Mouse (Mus musculus) lung, postnatal 0 days (tissue): ENCODE measurements around the gene Nptx1. TPM values are rescaled to one million over a fixed set of nuclear protein-coding genes. Genes with fewer than 3 reads are reported as not detected.

Source experiments
- ATAC-seq: fragments of 200-750 bp; cut with Nextera tagmentation; 2 replicates; pipeline ENCODE4 v1.8.0; 2017; ENCODE audit warnings: moderate library complexity
- DNase-seq: peaks from one replicate; pipeline ENCODE4 v3.0.0-alpha.2; 2016; ENCODE audit warnings: low spot score
- H3K27ac ChIP-seq: fragments of 300-500 bp; sonication (generic); 2 replicates; pipeline ENCODE4 v1.5.1; 2014; ENCODE audit warnings: antibody characterized with exemption, mild to moderate bottlenecking, low read length, mixed read lengths
- H3K27me3 ChIP-seq: fragments of 300-500 bp; sonication (generic); replicated peaks from 2 replicates; pipeline ENCODE4 v1.6.1; 2014; ENCODE audit warnings: low read length, mixed read lengths; ENCODE audit not compliant: insufficient read depth
- H3K36me3 ChIP-seq: fragments of 300-500 bp; sonication (generic); 2 replicates; pipeline ENCODE4 v1.6.1; 2014; ENCODE audit warnings: low read length, mixed read lengths; ENCODE audit not compliant: insufficient read depth
- H3K4me1 ChIP-seq: fragments of 300-500 bp; sonication (generic); 2 replicates; pipeline ENCODE4 v1.6.1; 2014; ENCODE audit warnings: antibody characterized with exemption, low read depth, low read length, mixed read lengths; ENCODE audit not compliant: insufficient read depth
- H3K4me2 ChIP-seq: fragments of 300-500 bp; sonication (generic); replicated peaks from 2 replicates; pipeline ENCODE4 v1.6.1; 2014; ENCODE audit warnings: low read depth, mild to moderate bottlenecking, low read length, moderate library complexity, mixed read lengths
- H3K4me3 ChIP-seq: fragments of 300-500 bp; sonication (generic); 2 replicates; pipeline ENCODE4 v1.5.1; 2014; ENCODE audit warnings: low read depth, low read length
- H3K9ac ChIP-seq: fragments of 300-500 bp; sonication (generic); replicated peaks from 2 replicates; pipeline ENCODE4 v1.6.1; 2014; ENCODE audit warnings: low read depth, mild to moderate bottlenecking
- H3K9me3 ChIP-seq: fragments of 300-500 bp; sonication (generic); 2 replicates; pipeline ENCODE4 v1.6.1; 2016; ENCODE audit warnings: low read length, mixed read lengths
- CTCF ChIP-seq: IDR thresholded peaks from 2 replicates; pipeline ENCODE4 v1.5.1; 2016; ENCODE audit warnings: antibody characterized with exemption, mild to moderate bottlenecking
- EP300 ChIP-seq: IDR thresholded peaks from 2 replicates; pipeline ENCODE4 v1.6.1; 2016; ENCODE audit warnings: antibody characterized with exemption, mild to moderate bottlenecking, control low read depth
- WGBS: fragments of 180-500 bp; shearing (Covaris S2); extraction: QIAGEN DNeasy Blood & Tissue Kit; methylation state at CpG from one replicate; pipeline ENCODE4 v1.1.7; 2014; 5-methylcytosine and 5-hydroxymethylcytosine counted together
- polyA plus RNA-seq: library from polyadenylated mRNA; unstranded; fragments of >200 nt; fragmentation: Nextera tagmentation; extraction: Ambion mirVana; gene quantifications from 2 replicates; pipeline ENCODE4 v1.2.1, GENCODE M21; 2015

The Nptx1 gene
- polyA plus RNA-seq, 1 experiment from 2014 or later, result 1.7 TPM

DNA sequence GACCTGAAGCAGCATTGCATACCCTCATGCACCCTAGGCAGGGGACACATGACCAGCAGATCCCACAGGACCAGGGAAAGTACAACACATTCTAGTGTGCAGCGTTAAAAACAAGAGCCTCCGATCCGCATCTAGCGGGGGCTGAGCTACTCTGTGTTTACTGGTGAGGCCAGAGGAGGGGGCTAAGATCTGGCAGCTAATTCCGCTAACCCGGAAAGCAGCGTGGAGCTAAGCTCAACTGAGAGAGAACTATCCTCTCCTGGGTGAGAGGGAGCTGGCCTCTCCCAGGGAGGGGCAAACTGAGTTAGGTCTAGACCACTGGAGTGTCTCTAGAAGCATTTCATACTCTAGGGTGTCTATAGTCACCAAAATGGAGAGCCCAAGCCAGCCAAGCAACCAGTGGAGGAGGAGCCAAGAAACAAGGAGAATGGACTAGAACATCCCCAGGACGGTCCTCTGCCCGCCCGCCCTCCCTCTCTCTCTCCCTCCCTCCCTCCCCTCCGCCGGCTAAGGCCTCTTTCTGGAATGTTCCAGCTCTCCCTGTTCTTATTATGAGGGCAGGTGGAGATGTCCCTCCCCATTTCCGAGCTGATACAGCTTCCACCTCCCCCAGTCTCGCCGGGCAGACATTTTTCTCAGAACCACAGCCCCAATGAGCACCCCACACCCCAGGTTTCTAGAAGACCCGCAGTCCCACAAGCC, 3.6 kb downstream of the Nptx1 start:
- WGBS, result 47% methylated on average over 15 of the region's 16 CpGs
- no peak overlapping the region for H3K4me2 ChIP-seq
- H3K4me3 ChIP-seq, result no peak overlapping the region
- no peak for TF ChIP-seq CTCF
- no peak for TF ChIP-seq EP300
- H3K27ac ChIP-seq, result no peak overlapping the region
- no peaks in the 10 kb centered on the region for H3K36me3 ChIP-seq
- ATAC-seq (no peak), DNase-seq (no peak)
- peaks cover 40% of the 10 kb centered on the region for H3K27me3 ChIP-seq
- no peaks in the 10 kb centered on the region for H3K9me3 ChIP-seq
- H3K4me1 ChIP-seq, result peaks cover 22% of the 10 kb centered on the region
- H3K9ac ChIP-seq, result no peak overlapping the region

DNA sequence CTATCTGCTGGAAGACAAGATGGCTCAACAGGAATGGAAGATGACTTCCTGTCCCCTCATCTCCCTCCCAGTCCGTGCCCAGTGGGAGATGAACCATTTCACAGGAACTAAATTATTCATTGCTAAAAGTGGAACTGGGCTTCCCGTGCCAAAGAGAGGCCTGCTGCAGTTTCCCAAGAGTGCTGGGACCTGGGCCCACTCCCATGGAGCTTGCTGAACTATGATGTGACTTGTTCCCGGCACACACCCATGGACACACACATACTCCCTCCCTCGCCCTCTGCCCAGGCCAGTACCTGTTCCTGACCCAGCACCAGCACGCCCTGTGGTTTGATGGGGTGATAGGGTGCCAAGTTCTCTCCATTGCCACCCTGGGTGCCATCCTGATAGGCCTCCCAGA, 4.7 kb downstream of the Nptx1 start:
- Histone ChIP-seq H3K4me1 (peaks cover 12% of the 10 kb centered on the region; the same call in 1 of the 2 replicates), H3K9ac (no peak overlapping the region), H3K36me3 (no peaks in the 10 kb centered on the region), H3K4me3 (no peak overlapping the region), H3K27me3 (peaks cover 29% of the 10 kb centered on the region), H3K9me3 (no peaks in the 10 kb centered on the region), H3K4me2 (no peak overlapping the region), H3K27ac (no peak overlapping the region)
- WGBS, result 77% methylated on average over 5 of the region's 5 CpGs
- DNase-seq, result no peak
- TF ChIP-seq EP300 (no peak), CTCF (no peak)
- no peak for ATAC-seq

- Histone ChIP-seq H3K4me2 (no peak overlapping the region), H3K27ac (no peak overlapping the region), H3K9ac (no peak overlapping the region), H3K27me3 (peaks cover 25% of the 10 kb centered on the region; the same call in 1 of the 2 replicates), H3K4me1 (peaks cover 11% of the 10 kb centered on the region; the same call in 1 of the 2 replicates), H3K36me3 (no peaks in the 10 kb centered on the region), H3K9me3 (no peaks in the 10 kb centered on the region), H3K4me3 (no peak overlapping the region)
- 35% methylated on average over 8 of the region's 9 CpGs for WGBS
- peak; percentile 34; the same call in 1 of the 2 replicates for TF ChIP-seq CTCF
- TF ChIP-seq EP300, result no peak
- DNase-seq, result no peak
- no peak for ATAC-seq
Observed at GRCm38 (mm10) chr11:119542371-119542770, 5.2 kb downstream of the Nptx1 start.

DNA sequence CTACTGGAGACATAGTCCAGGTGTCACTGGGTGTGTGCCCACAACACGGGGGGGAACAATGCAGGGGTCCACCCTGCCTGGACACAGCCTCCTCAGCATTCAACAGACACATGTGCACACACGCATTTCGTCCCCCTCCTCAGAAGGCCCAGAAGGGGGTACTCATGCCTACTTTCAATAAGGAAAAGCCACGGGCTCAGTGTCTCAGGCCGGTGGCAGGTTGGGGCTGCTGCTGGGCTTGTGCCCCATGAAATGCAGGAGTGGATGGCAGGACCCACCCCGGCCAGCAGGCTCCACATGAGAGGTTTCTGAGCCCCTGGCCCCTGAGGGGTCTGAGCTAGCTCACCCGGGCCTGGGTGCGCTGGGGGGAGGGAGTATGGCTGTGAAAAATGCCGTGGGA, 6.5 kb downstream of the Nptx1 start:
- H3K4me1 ChIP-seq, result no peaks in the 10 kb centered on the region; the same call in 1 of the 2 replicates
- peaks cover 14% of the 10 kb centered on the region; the same call in 1 of the 2 replicates for H3K27me3 ChIP-seq
- no peak for ATAC-seq
- TF ChIP-seq EP300, result no peak
- no peak for TF ChIP-seq CTCF
- DNase-seq, result no peak
- H3K9ac ChIP-seq, result no peak overlapping the region
- no peak overlapping the region for H3K4me2 ChIP-seq
- H3K27ac ChIP-seq, result no peak overlapping the region
- 78% methylated on average over 9 of the region's 9 CpGs for WGBS
- H3K9me3 ChIP-seq, result no peaks in the 10 kb centered on the region
- H3K4me3 ChIP-seq, result no peak overlapping the region
- no peaks in the 10 kb centered on the region for H3K36me3 ChIP-seq

DNA sequence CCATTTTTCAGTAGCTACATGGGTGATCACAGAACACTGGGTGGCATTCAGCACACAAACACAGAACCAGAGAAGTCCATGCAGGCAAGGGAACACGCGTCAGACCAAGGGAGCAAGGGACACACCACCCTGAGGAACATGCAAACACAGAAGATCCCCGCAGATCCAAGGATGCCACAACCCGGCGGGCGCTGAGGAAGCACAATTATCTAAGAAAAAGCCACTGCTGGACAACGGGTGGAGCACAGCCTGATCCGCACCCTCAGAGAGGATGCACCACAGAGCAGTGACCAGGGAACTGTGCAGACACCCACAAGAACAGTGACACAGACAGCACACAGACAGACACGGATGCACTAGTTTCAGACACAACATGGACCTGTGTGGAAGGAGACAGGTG, 7.0 kb downstream of the Nptx1 start:
- Histone ChIP-seq H3K27me3 (peaks cover 10% of the 10 kb centered on the region; the same call in 1 of the 2 replicates), H3K4me3 (no peak overlapping the region), H3K4me1 (no peaks in the 10 kb centered on the region), H3K27ac (no peak overlapping the region), H3K9ac (no peak overlapping the region), H3K9me3 (no peaks in the 10 kb centered on the region), H3K4me2 (no peak overlapping the region), H3K36me3 (no peaks in the 10 kb centered on the region)
- no peak for DNase-seq
- no peak for TF ChIP-seq CTCF
- TF ChIP-seq EP300, result no peak
- WGBS, result 73% methylated on average over 9 of the region's 9 CpGs
- ATAC-seq, result no peak

DNA sequence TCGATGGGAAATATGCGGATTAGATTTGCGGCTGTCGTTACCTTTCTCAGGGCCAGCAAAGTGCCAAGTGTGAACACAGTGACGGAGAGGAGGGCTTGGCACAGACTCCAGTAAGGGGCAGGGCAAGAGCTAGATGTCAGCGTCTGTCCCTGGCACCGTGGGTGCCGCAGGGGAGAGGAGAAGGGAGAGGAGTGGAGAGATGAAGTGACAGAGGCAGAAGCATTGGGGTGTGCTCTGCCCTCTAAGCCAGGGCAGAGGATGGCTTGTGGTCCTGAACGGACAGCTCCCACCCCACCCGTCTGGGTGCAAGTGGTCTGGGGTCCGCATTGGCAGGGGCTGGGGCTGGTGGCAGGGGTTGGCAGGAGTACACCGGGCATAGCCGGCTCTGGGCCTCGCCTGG, 7.6 kb downstream of the Nptx1 start:
- 33% methylated on average over 14 of the region's 14 CpGs for WGBS
- TF ChIP-seq CTCF (no peak), EP300 (no peak)
- Histone ChIP-seq H3K9me3 (no peaks in the 10 kb centered on the region), H3K4me1 (no peaks in the 10 kb centered on the region), H3K27me3 (peaks cover 4% of the 10 kb centered on the region; the same call in 1 of the 2 replicates), H3K27ac (no peak overlapping the region), H3K4me2 (no peak overlapping the region), H3K9ac (no peak overlapping the region), H3K4me3 (no peak overlapping the region), H3K36me3 (no peaks in the 10 kb centered on the region)
- DNase-seq (no peak), ATAC-seq (no peak)
